Mouse (Mus musculus) brain, embryonic 14.5 days (tissue): Measurements from ENCODE around the gene Glod5. TPM values are rescaled to one million over a fixed set of nuclear protein-coding genes. Genes with fewer than 3 reads are reported as not detected.

Experiments
- DNase-seq: peaks from one replicate; pipeline ENCODE4 v3.0.0-alpha.2; 2011; ENCODE audit warnings: low read depth
- CTCF ChIP-seq: fragments of 200-500 bp; IDR thresholded peaks from 2 replicates; pipeline ENCODE4 v1.5.1; 2012; ENCODE audit warnings: inconsistent platforms, mild to moderate bottlenecking, moderate library complexity, borderline replicate concordance; ENCODE audit not compliant: insufficient read depth, insufficient read length; ENCODE audit errors: extremely low read depth
- POLR2A ChIP-seq: fragments of 200-500 bp; IDR thresholded peaks from 2 replicates; pipeline ENCODE4 v1.6.1; 2012; ENCODE audit warnings: mild to moderate bottlenecking, inconsistent platforms, borderline replicate concordance; ENCODE audit not compliant: poor library complexity, insufficient read depth, insufficient read length, severe bottlenecking; ENCODE audit errors: extremely low read depth
- polyA plus RNA-seq: library from polyadenylated mRNA; depleted of rRNA; stranded (reverse); fragments of >200 nt; gene quantifications from 2 replicates; pipeline ENCODE4 v1.2.3, GENCODE M21; 2012; rRNA removed

Gene Glod5
- polyA plus RNA-seq, 1 experiment, result 0.33 TPM

DNA sequence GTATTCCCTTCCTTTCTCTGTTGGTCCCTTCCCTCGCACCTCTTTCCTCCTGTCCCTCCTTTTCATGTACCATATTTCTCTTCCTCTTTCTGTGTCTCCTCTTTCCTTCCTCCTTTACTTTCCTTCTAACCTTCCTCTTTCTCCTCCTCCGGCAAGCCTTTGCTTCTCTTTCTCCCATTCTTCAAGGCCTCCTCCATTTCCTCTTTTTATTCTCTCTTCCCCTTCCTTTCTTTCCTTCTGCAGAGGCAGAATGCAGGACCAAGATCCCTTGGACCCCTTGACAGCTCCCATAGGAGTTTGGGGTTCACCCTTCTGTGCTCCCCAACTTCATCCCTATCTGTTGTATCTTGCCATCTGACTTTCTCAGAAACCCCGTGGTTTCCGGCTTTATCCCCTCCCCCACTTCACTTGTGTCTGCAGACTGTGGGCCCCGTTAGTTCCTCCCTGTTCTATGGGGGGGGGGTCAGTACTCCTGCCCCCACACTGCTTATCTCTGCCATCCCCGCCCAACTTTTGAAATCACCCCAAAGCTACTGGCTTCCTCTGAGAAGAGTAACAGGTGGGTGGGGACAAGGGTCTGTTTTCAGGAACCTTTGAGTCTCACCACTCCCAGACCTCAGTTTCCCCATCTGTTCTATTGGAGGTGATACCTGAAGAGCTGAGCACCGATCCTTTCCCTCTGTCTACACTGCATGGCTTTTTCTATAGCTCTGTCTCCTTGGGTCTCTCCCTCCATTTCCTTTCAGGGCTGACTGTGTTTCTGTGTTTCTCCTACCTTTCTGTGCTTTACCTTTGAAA is 54.3 kb downstream of the Glod5 start:
- no peak for DNase-seq
- no peak for TF ChIP-seq CTCF
- no peak for TF ChIP-seq POLR2A

GRCm38 (mm10) chrX:7958868-7959267 is 59.4 kb downstream of the Glod5 start:
- DNase-seq, result no peak
- TF ChIP-seq CTCF, result no peak
- no peak for TF ChIP-seq POLR2A

Other genes with a start within 250 kb of the Glod5 start
- 85.4 and 86.1 TPM in 2 replicates for gene Gripap1, start 228.7 kb downstream of the Glod5 start, polyA plus RNA-seq
- 5.7 and 6.2 TPM in 2 replicates for gene Kcnd1, start 196.2 kb downstream of the Glod5 start, polyA plus RNA-seq
- 42.4 and 56.4 TPM in 2 replicates for gene Otud5, start 177.1 kb downstream of the Glod5 start, polyA plus RNA-seq
- gene Pim2, start 140.2 kb downstream of the Glod5 start, polyA plus RNA-seq, result 19.8 and 23.3 TPM in 2 replicates
- gene Slc35a2, start 134.5 kb downstream of the Glod5 start, polyA plus RNA-seq, result 41.0 and 60.1 TPM in 2 replicates
- 191 and 193 TPM in 2 replicates for gene Pqbp1, start 119.2 kb downstream of the Glod5 start, polyA plus RNA-seq
- gene Timm17b, start 119.1 kb downstream of the Glod5 start, polyA plus RNA-seq, result 55.5 and 65.5 TPM in 2 replicates
- not detected in 2 replicates for gene Gm10491, start 110.7 kb downstream of the Glod5 start, polyA plus RNA-seq
- gene Gm10490, start 109.0 kb downstream of the Glod5 start, polyA plus RNA-seq, result not detected in 2 replicates
- gene Pcsk1n, start 98.7 kb downstream of the Glod5 start, polyA plus RNA-seq, result 88.1 and 140 TPM in 2 replicates
- 0.06 TPM in 1 of 2 replicates, not detected in the other for gene Eras, start 89.9 kb downstream of the Glod5 start, polyA plus RNA-seq
- gene Hdac6, start 70.6 kb downstream of the Glod5 start, polyA plus RNA-seq, result 114 and 119 TPM in 2 replicates
- gene Gata1, start 40.4 kb downstream of the Glod5 start, polyA plus RNA-seq, result 0.29 and 0.44 TPM in 2 replicates
- 46.5 and 56.7 TPM in 2 replicates for gene Suv39h1, start 56.3 kb upstream of the Glod5 start, polyA plus RNA-seq
- 0.52 and 1.00 TPM in 2 replicates for gene Was, start 72.0 kb upstream of the Glod5 start, polyA plus RNA-seq
- 235 and 257 TPM in 2 replicates for gene Wdr13, start 114.4 kb upstream of the Glod5 start, polyA plus RNA-seq
- gene Rbm3, start 127.4 kb upstream of the Glod5 start, polyA plus RNA-seq, result 336 and 439 TPM in 2 replicates
- gene Tbc1d25, start 157.7 kb upstream of the Glod5 start, polyA plus RNA-seq, result 29.7 and 33.8 TPM in 2 replicates
- 20.0 and 23.7 TPM in 2 replicates for gene Ebp, start 175.0 kb upstream of the Glod5 start, polyA plus RNA-seq
- gene Porcn, start 188.0 kb upstream of the Glod5 start, polyA plus RNA-seq, result 101 and 133 TPM in 2 replicates
- gene Ftsj1, start 233.9 kb upstream of the Glod5 start, polyA plus RNA-seq, result 47.5 and 55.4 TPM in 2 replicates